Mouse (Mus musculus): ENCODE results near the gene Acap1.

Gene Acap1

GRCm38 (mm10) chr11:69837604-69837951 lies 57.8 kb downstream of the Acap1 start, which contains the start of gene Nlgn2:
Gene Nlgn2, minus strand, starts transcription at chr11:69837784.
- no peak for DNase-seq (ENCODE audit: low spot score)

DNA sequence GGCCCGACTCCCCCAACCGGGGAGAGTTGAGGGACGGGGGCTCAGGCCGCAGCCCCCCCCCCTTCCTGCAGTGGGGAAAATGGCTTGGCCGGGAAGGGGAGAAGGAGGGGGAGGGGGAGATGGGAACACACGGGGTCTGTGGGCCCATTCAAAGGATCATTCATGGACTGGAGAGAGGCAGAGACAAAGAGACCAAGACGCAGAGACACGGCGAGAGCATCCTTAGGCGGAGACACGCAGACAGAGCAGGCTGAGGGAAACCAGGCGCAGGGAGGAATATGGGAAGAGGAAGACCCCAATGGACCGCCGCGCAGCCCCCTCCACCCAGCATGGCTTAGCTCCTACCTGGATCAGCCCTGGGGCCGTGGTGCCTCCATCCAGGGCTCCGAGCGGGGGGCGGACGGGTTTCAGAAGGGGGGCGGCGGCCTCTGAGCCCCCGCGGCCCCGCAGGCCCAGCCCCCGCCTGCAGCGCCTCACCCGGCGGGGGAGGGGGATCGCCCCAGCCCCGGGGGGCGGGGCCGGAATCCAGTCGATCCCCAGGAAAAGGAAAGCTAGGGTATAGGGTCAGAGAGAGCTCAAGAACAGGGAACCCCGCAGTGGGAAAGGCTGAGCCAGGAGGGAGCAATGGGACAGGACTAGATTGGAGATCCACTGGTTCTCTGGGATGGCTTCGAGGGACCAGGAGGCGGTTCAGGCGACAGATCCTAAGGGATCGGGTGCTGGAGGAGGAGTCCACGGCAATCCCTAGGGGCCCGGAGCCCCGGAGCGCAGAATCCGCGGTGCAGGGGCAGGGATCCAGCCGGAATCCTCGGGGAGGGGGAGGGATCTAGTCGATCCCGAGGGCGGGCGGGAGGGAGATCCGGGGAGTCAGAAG lies 58.4 kb downstream of the Acap1 start:
- DNase-seq (ENCODE audit: low spot score), result peak; percentile 47

DNA sequence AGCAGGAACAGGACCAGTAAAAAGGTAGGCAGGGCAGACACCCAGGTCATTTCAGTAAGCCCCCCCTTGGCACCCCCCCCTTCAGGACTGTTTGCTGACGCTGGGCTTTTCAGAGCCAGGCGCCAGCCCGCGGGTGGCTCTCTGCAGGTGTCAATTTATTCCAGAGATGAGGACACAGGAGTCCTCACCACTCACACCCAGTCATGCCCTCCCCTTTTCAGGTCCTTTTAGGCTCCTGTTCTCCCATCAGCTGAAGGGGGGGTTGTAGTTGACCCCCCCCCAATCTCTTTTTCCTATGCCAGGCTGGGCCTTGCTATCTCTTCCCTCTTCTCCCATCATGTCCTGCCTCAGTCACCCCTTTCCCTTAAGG lies 59.4 kb downstream of the Acap1 start:
- DNase-seq (ENCODE audit: low spot score), result no peak

- no peak for DNase-seq (ENCODE audit: low spot score)
These were observed 59.9 kb downstream of the Acap1 start for GRCm38 (mm10) chr11:69835326-69835965.

DNA sequence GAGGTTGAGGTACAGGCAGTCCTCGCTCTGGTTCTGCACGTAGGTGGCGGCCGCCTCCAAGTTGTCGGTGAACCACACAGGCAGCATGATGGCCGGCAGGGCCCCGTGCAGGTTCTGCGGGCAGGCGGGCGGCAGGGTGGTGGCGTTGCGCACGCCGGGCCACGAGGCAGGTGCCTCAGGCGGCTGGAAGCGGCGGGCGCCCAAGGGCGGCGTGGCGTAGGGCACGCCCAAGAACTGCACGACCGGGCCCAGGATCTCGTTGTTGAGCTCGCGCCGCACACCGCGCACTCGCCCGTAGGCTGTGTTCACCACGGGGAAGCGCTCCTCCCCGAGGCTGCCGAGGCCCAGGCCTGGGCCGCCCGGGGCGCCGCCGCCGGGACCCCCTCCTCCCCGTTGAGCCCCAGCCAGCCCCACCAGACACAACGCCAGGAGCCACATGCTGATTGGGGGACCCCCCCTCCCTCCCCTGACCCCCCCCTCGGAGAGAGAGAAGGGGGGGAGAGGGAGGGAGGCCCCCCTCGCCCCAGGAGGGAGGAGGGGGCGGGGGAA lies 61.3 kb downstream of the Acap1 start:
- peak; percentile 59 for DNase-seq (ENCODE audit: low spot score)

DNA sequence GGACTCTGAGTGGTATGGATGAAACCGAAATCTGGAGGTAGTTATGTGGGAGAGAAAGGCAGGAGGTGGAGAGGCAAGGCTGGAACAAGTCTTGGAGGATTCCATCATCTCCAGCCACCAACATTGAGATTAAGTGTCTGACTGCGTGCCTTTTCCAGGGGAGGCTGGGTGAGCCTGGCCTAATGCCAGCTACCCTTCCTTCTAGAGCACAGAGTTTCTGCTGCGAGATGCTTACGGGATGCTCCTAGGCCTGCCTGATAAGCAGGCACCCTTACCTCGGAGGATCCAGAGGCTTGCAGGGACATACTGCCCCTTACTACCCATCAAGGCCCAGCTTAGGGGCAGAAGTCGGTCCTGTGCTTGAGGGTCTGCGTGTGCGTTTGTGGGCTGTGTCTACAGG lies 61.8 kb downstream of the Acap1 start:
- no peak for DNase-seq (ENCODE audit: low spot score)
